Mouse (Mus musculus) midbrain, embryonic 11.5 days (tissue): ENCODE data around the gene Ccl24. TPM values are rescaled to one million over a fixed set of nuclear protein-coding genes. Genes with fewer than 3 reads are reported as not detected.

ENCODE experiments used
- ATAC-seq: fragments of 200-750 bp; cut with Nextera tagmentation; 2 replicates; pipeline ENCODE4 v1.8.0; 2017; ENCODE audit warnings: moderate TSS enrichment, moderate library complexity; ENCODE audit not compliant: low FRiP score
- DNase-seq: peaks from one replicate; pipeline ENCODE4 v3.0.0; 2015; ENCODE audit warnings: low spot score; ENCODE audit errors: missing footprints
- H3K27ac ChIP-seq: fragments of 300-500 bp; sonication (generic); 2 replicates; pipeline ENCODE4 v1.5.1; 2014; ENCODE audit warnings: low read depth, low read length
- H3K27me3 ChIP-seq: fragments of 300-500 bp; sonication (generic); 2 replicates; pipeline ENCODE4 v1.6.1; 2014; ENCODE audit warnings: mild to moderate bottlenecking, low read length, moderate library complexity, mixed read lengths; ENCODE audit not compliant: control insufficient read depth, insufficient read depth
- H3K36me3 ChIP-seq: fragments of 300-500 bp; sonication (generic); 2 replicates; pipeline ENCODE4 v1.6.1; 2014; ENCODE audit warnings: mild to moderate bottlenecking, low read length, moderate library complexity, mixed read lengths; ENCODE audit not compliant: control insufficient read depth, insufficient read depth
- H3K4me1 ChIP-seq: fragments of 300-500 bp; sonication (generic); 2 replicates; pipeline ENCODE4 v1.6.1; 2014; ENCODE audit warnings: low read length; ENCODE audit not compliant: control insufficient read depth, insufficient read depth
- H3K4me2 ChIP-seq: fragments of 300-500 bp; sonication (generic); 2 replicates; pipeline ENCODE4 v1.6.1; 2014; ENCODE audit warnings: mild to moderate bottlenecking, moderate library complexity
- H3K4me3 ChIP-seq: fragments of 300-500 bp; sonication (generic); 2 replicates; pipeline ENCODE4 v1.5.1; 2014; ENCODE audit warnings: low read depth, low read length
- H3K9ac ChIP-seq: fragments of 300-500 bp; sonication (generic); 2 replicates; pipeline ENCODE4 v1.6.1; 2014; ENCODE audit warnings: low read length
- H3K9me3 ChIP-seq: fragments of 300-500 bp; sonication (generic); 2 replicates; pipeline ENCODE4 v1.6.1; 2016; ENCODE audit warnings: low read length; ENCODE audit not compliant: control insufficient read depth
- WGBS: fragments of 180-500 bp; shearing (Covaris S2); extraction: QIAGEN DNeasy Blood & Tissue Kit; methylation state at CpG from one replicate; pipeline ENCODE4 v1.1.7; 2014; 5-methylcytosine and 5-hydroxymethylcytosine counted together
- polyA plus RNA-seq: library from polyadenylated mRNA; unstranded; fragments of >200 nt; fragmentation: Nextera tagmentation; extraction: Ambion mirVana; gene quantifications from 2 replicates; pipeline ENCODE4 v1.2.1, GENCODE M21; 2014

The Ccl24 gene
- polyA plus RNA-seq, 1 experiment from 2014 or later, result 3.5 TPM

- H3K9ac ChIP-seq, result no peak overlapping the region
- H3K27ac ChIP-seq, result no peak overlapping the region
- H3K4me3 ChIP-seq, result no peak overlapping the region
- no peak for DNase-seq
- peaks cover 3% of the 10 kb centered on the region; the same call in 1 of the 2 replicates for H3K9me3 ChIP-seq
- no peaks in the 10 kb centered on the region for H3K27me3 ChIP-seq
- no peaks in the 10 kb centered on the region for H3K36me3 ChIP-seq
- 87% methylated on average over 4 of the region's 4 CpGs for WGBS
- no peak for ATAC-seq
- H3K4me1 ChIP-seq, result no peaks in the 10 kb centered on the region
- H3K4me2 ChIP-seq, result no peak overlapping the region
Measured at GRCm38 (mm10) chr5:135587764-135588163, 14.9 kb upstream of the Ccl24 start.

DNA sequence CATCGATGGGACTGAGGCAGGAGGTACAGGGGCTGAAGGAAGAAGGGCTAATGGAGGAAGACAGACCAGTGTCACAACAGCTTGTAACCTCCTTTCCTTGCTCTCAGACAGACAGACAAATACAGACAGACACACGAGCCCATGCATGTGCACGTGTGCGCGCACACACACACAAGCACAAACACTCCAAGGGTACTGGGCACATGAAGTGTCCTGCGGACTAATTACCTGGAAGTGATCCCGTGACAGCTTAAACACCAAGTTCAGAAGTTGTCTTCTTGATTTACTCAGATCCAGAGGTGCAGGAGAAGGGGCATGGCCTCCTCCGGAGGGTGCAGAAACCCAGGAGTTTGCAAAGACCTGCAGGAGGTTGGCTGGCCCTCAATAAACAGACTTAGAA lies 12.8 kb upstream of the Ccl24 start:
- H3K4me1 ChIP-seq, result no peaks in the 10 kb centered on the region
- H3K27ac ChIP-seq, result no peak overlapping the region
- no peaks in the 10 kb centered on the region; the same call in 1 of the 2 replicates for H3K9me3 ChIP-seq
- H3K36me3 ChIP-seq, result no peaks in the 10 kb centered on the region
- no peak overlapping the region for H3K9ac ChIP-seq
- WGBS, result 88% methylated on average over 8 of the region's 8 CpGs
- no peak overlapping the region for H3K4me3 ChIP-seq
- ATAC-seq (no peak), DNase-seq (no peak)
- no peak overlapping the region for H3K4me2 ChIP-seq
- no peaks in the 10 kb centered on the region for H3K27me3 ChIP-seq

DNA sequence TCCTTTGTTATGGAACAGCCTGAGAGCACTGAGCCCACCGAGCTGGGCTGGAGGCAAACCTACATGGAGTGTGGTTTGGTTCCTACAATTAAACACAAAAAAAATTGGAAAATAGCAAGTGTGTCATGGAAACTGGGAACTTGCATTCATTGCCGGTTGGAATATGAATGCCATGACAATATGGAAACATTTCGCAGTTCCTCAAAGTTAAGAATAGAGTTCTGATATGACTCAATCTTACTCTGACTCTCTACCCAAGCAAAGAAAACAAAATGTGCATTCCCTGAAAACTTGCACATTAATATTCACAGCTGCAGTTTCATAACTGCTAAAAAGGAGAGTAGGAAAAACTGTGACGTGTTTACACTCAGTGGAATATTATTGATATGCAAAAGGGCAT lies 9.5 kb upstream of the Ccl24 start:
- Histone ChIP-seq H3K9ac (no peak overlapping the region), H3K27ac (no peak overlapping the region), H3K9me3 (no peaks in the 10 kb centered on the region; the same call in 1 of the 2 replicates), H3K4me1 (no peaks in the 10 kb centered on the region), H3K36me3 (no peaks in the 10 kb centered on the region), H3K27me3 (no peaks in the 10 kb centered on the region), H3K4me2 (no peak overlapping the region), H3K4me3 (no peak overlapping the region)
- no peak for DNase-seq
- no peak for ATAC-seq
- 87% methylated on average over 4 of the region's 4 CpGs for WGBS

DNA sequence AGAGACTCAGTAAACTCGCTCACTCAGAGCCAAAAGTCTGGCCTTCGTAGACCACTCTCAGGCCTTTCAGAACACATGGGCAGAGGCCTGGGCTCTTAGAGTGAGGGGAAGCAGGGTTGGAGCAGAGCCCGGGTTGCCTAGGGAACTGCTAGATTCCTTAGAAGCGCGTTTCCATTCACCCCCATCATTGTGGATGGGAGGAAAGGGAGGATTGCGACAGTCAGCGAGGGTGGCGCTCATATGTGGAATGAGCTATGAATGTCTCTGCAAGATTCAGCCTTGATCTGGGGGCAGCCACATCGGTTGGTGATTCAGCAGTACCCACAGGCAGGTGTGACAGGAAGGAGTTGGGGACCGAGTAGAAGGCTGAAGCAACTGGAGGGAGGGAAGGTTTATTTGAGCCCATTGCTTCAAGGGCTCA lies 6.5 kb upstream of the Ccl24 start:
- DNase-seq, result no peak
- Histone ChIP-seq H3K4me1 (no peaks in the 10 kb centered on the region), H3K4me2 (no peak overlapping the region), H3K27me3 (no peaks in the 10 kb centered on the region), H3K4me3 (no peak overlapping the region), H3K36me3 (no peaks in the 10 kb centered on the region), H3K9me3 (no peaks in the 10 kb centered on the region; the same call in 1 of the 2 replicates), H3K9ac (no peak overlapping the region), H3K27ac (no peak overlapping the region)
- ATAC-seq, result no peak
- 89% methylated on average over 10 of the region's 10 CpGs for WGBS

- H3K36me3 ChIP-seq, result no peaks in the 10 kb centered on the region
- H3K9me3 ChIP-seq, result no peaks in the 10 kb centered on the region; the same call in 1 of the 2 replicates
- H3K4me2 ChIP-seq, result no peak overlapping the region
- no peaks in the 10 kb centered on the region for H3K4me1 ChIP-seq
- H3K9ac ChIP-seq, result no peak overlapping the region
- DNase-seq (no peak), ATAC-seq (no peak)
- no peaks in the 10 kb centered on the region for H3K27me3 ChIP-seq
- 78% methylated on average over 4 of the region's 4 CpGs for WGBS
- no peak overlapping the region for H3K4me3 ChIP-seq
- no peak overlapping the region for H3K27ac ChIP-seq
Measured at GRCm38 (mm10) chr5:135576055-135576454, 3.2 kb upstream of the Ccl24 start.

- Histone ChIP-seq H3K27me3 (no peaks in the 10 kb centered on the region), H3K9me3 (no peaks in the 10 kb centered on the region), H3K4me3 (no peak overlapping the region), H3K4me1 (no peaks in the 10 kb centered on the region), H3K27ac (no peak overlapping the region), H3K4me2 (no peak overlapping the region), H3K9ac (no peak overlapping the region), H3K36me3 (no peaks in the 10 kb centered on the region)
- DNase-seq (peak; percentile 39), ATAC-seq (no peak)
- 70% methylated on average over 6 of the region's 6 CpGs for WGBS
Measured at GRCm38 (mm10) chr5:135568698-135569097, 4.2 kb downstream of the Ccl24 start.

DNA sequence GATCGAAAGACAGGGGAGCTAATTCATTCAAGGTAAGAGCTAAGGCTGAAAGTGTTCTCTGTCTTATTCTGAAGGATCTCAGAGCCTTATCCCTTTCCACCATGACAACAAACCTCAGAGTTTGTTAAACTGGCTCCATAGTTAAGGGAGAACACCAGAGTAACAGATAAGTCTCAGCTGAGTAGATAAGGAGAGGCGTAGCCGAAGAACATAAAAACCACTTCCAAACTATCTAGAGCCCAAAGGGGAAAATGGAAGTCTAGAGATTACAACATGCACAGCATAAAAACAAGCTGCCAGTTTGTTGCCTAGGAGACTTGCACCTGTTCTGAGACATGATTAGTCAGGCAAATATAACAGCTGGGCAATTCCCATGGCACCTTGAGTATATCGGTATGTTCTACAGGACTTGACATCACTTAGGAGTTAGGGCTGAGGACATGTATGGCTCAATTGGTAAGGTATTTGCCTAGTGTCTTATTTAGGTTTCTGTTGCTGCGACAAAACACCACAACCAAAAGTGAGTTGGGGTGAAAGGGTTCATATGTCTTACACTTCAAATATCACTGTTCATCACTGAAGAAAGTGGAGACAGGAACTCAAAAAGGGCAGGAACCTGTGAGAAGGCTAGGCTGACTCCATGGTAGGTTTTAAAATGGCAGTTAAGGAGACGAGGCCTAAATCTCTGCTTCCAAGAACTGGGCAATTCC lies 5.1 kb downstream of the Ccl24 start:
- H3K4me3 ChIP-seq, result no peak overlapping the region
- peak; percentile 31 for DNase-seq
- no peaks in the 10 kb centered on the region for H3K9me3 ChIP-seq
- no peak overlapping the region for H3K27ac ChIP-seq
- ATAC-seq, result no peak
- H3K36me3 ChIP-seq, result no peaks in the 10 kb centered on the region
- 87% methylated on average over 6 of the region's 6 CpGs for WGBS
- no peaks in the 10 kb centered on the region for H3K4me1 ChIP-seq
- no peaks in the 10 kb centered on the region for H3K27me3 ChIP-seq
- no peak overlapping the region for H3K9ac ChIP-seq
- H3K4me2 ChIP-seq, result no peak overlapping the region

DNA sequence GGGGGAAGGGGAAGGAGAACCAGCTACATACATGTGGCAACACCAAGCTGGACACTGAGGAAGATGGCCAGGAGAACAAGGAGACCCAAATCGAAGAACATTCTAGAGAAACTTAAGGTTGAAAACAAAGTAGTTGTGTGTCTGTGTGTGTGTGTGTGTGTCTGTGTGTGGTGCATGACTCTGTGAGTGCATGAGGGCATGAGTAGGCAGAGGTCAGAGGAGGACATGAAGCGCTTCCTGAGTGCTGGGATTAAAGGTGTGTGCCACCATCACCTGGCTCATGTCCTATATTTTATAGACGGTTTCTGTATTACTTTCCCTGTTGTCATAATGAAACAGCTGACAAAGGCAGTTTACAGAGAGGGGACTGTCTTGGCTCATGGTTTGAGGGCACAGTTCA lies 9.4 kb downstream of the Ccl24 start, which contains the start of gene Ccl26:
TSS of gene Ccl26 (minus strand) at position 101 of the 400 bp plus-strand sequence.
- DNase-seq (peak; percentile 37), ATAC-seq (no peak)
- Histone ChIP-seq H3K27me3 (no peaks in the 10 kb centered on the region), H3K36me3 (no peaks in the 10 kb centered on the region), H3K4me2 (no peak within 1 kb of the TSS), H3K9ac (no peak within 1 kb of the TSS), H3K4me3 (no peak within 1 kb of the TSS), H3K4me1 (no peaks in the 10 kb centered on the region), H3K9me3 (no peaks in the 10 kb centered on the region), H3K27ac (no peak within 1 kb of the TSS)
- 89% methylated on average over 3 of the region's 3 CpGs for WGBS

GRCm38 (mm10) chr5:135557671-135558070 lies 15.2 kb downstream of the Ccl24 start:
- Histone ChIP-seq H3K4me2 (no peak overlapping the region), H3K36me3 (no peaks in the 10 kb centered on the region), H3K27ac (no peak overlapping the region), H3K4me3 (no peak overlapping the region), H3K9ac (no peak overlapping the region), H3K4me1 (no peaks in the 10 kb centered on the region), H3K27me3 (no peaks in the 10 kb centered on the region), H3K9me3 (no peaks in the 10 kb centered on the region)
- ATAC-seq (no peak), DNase-seq (no peak)
- WGBS, result 80% methylated on average over 3 of the region's 3 CpGs
